Mouse (Mus musculus) megakaryocyte, embryonic 14.5 days (primary cell): ENCODE measurements at regions not wholly inside any gene's neighbourhood (a gene's known extent, or its start where the extent isn't known, plus 50 kb on each side); places are given as distances from the start of the nearest gene placed in this dataset.

Experiments used
- FLI1 ChIP-seq: IDR thresholded peaks from 2 replicates; pipeline ENCODE4 v1.6.1; 2012; ENCODE audit warnings: low read length, inconsistent platforms, mixed read lengths
- GATA1 ChIP-seq: IDR thresholded peaks from 3 replicates; pipeline ENCODE4 v1.6.1; 2012; ENCODE audit warnings: mixed read lengths, low read length, inconsistent platforms, borderline replicate concordance

- TF ChIP-seq GATA1 (no peak), FLI1 (no peak)
Measured at GRCm38 (mm10) chr7:40677601-40678000, 220.5 kb upstream of the Vstm2b start.
